Mouse (Mus musculus): ENCODE measurements at regions not wholly inside any gene's neighbourhood (a gene's known extent, or its start where the extent isn't known, plus 50 kb on each side); places are given as distances from the start of the nearest gene placed in this dataset.

- no peak for TF ChIP-seq EP300 (IDR thresholded peaks at IDR 0.05)
- no peak for TF ChIP-seq CTCF (IDR thresholded peaks at IDR 0.05)
- no peak overlapping the region for H3K4me3 ChIP-seq (ENCODE audit: low read depth, low read length)
- no peaks in the 10 kb centered on the region for H3K27me3 ChIP-seq (replicated peaks; ENCODE audit: insufficient read depth, low read length)
- H3K9me3 ChIP-seq (ENCODE audit: low read length), result no peaks in the 10 kb centered on the region
- 0 out of 2 replicates have a peak, but pooled peaks cover 2% of the 10 kb centered on the region for H3K4me1 ChIP-seq (ENCODE audit: insufficient read depth, low read depth, low read length)
- no peak for ATAC-seq
- 47% methylated on average over 14 of the region's 14 CpGs for WGBS
- no peaks in the 10 kb centered on the region for H3K36me3 ChIP-seq (ENCODE audit: insufficient read depth, low read length)
- no peak overlapping the region for H3K27ac ChIP-seq (ENCODE audit: low read length)
- no peak overlapping the region for H3K9ac ChIP-seq (replicated peaks; ENCODE audit: low read depth)
- DNase-seq (ENCODE audit: low spot score), result no peak
- no peak overlapping the region for H3K4me2 ChIP-seq (replicated peaks; ENCODE audit: low read depth, low read length)
Measured at GRCm38 (mm10) chr1:57545792-57546685, 139.1 kb upstream of the Tyw5 start.

GRCm38 (mm10) chr1:57561517-57561916 is 154.6 kb upstream of the Tyw5 start:
- no peaks in the 10 kb centered on the region for H3K9me3 ChIP-seq (ENCODE audit: low read length)
- DNase-seq (ENCODE audit: low spot score) (no peak), ATAC-seq (no peak)
- H3K27ac ChIP-seq (ENCODE audit: low read length), result no peak overlapping the region
- no peak overlapping the region for H3K9ac ChIP-seq (replicated peaks; ENCODE audit: low read depth)
- no peaks in the 10 kb centered on the region for H3K36me3 ChIP-seq (ENCODE audit: insufficient read depth, low read length)
- WGBS, result 82% methylated on average over 2 of the region's 2 CpGs
- no peaks in the 10 kb centered on the region for H3K4me1 ChIP-seq (ENCODE audit: insufficient read depth, low read depth, low read length)
- H3K4me2 ChIP-seq (replicated peaks; ENCODE audit: low read depth, low read length), result no peak overlapping the region
- H3K27me3 ChIP-seq (replicated peaks; ENCODE audit: insufficient read depth, low read length), result no peaks in the 10 kb centered on the region
- TF ChIP-seq CTCF (IDR thresholded peaks at IDR 0.05), result no peak
- no peak overlapping the region for H3K4me3 ChIP-seq (ENCODE audit: low read depth, low read length)

GRCm38 (mm10) chr1:57564676-57565075 is 157.8 kb upstream of the Tyw5 start:
- Histone ChIP-seq H3K9me3 (ENCODE audit: low read length) (no peaks in the 10 kb centered on the region), H3K4me2 (replicated peaks; ENCODE audit: low read depth, low read length) (no peak overlapping the region), H3K36me3 (ENCODE audit: insufficient read depth, low read length) (no peaks in the 10 kb centered on the region), H3K27me3 (replicated peaks; ENCODE audit: insufficient read depth, low read length) (no peaks in the 10 kb centered on the region), H3K27ac (ENCODE audit: low read length) (no peak overlapping the region), H3K9ac (replicated peaks; ENCODE audit: low read depth) (no peak overlapping the region), H3K4me3 (ENCODE audit: low read depth, low read length) (no peak overlapping the region), H3K4me1 (ENCODE audit: insufficient read depth, low read depth, low read length) (no peaks in the 10 kb centered on the region)
- 48% methylated on average over 5 of the region's 5 CpGs for WGBS
- TF ChIP-seq EP300 (IDR thresholded peaks at IDR 0.05) (no peak), CTCF (IDR thresholded peaks at IDR 0.05) (no peak)
- no peak for DNase-seq (ENCODE audit: low spot score)
- ATAC-seq, result no peak

DNA sequence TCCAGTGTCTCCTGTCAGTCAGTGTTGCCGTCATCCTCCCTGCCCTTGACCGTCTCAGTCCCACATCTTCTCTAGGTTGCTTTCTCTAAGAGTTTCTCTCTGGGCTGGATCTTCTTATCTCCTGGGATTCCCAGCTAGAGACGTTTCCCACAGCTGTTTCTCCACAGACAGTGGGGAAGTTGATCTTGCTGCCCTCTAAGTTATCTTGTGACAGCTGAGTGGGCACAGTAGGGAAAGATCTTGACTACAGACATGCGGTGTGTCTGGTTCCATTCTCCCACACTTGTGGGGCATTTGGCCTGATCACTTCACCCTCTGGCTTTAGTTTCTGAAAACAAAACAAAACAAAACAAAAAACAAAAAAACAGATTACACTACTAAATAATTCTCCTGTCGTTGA is 165.2 kb upstream of the Tyw5 start:
- Histone ChIP-seq H3K4me3 (ENCODE audit: low read depth, low read length) (no peak overlapping the region), H3K4me1 (ENCODE audit: insufficient read depth, low read depth, low read length) (no peaks in the 10 kb centered on the region), H3K9ac (replicated peaks; ENCODE audit: low read depth) (no peak overlapping the region), H3K27me3 (replicated peaks; ENCODE audit: insufficient read depth, low read length) (no peaks in the 10 kb centered on the region), H3K27ac (ENCODE audit: low read length) (no peak overlapping the region), H3K36me3 (ENCODE audit: insufficient read depth, low read length) (no peaks in the 10 kb centered on the region), H3K9me3 (ENCODE audit: low read length) (no peaks in the 10 kb centered on the region), H3K4me2 (replicated peaks; ENCODE audit: low read depth, low read length) (no peak overlapping the region)
- 61% methylated on average over 5 of the region's 5 CpGs for WGBS
- no peak for ATAC-seq
- TF ChIP-seq CTCF (IDR thresholded peaks at IDR 0.05) (no peak), EP300 (IDR thresholded peaks at IDR 0.05) (no peak)
- no peak for DNase-seq (ENCODE audit: low spot score)

DNA sequence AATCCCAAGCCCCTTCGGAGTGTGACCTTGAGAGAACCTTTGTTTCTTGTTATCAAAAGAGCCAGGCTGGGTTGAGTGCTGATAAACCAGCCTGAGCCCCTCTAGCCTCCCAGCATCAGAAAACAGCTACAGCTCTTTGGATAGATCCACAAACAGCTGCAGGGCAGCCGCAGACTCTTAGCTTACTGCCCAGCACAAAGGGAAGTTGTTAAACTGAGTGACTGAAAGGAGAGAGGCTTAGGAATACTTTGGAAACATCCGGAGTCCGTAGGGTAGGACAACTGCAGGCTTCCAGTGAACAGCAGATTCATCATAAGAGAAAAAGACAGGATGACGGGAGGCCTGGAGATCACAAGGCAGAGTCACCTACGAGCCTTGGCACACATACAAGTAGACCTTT is 166.9 kb upstream of the Tyw5 start:
- WGBS, result 53% methylated on average over 6 of the region's 6 CpGs
- Histone ChIP-seq H3K4me2 (replicated peaks; ENCODE audit: low read depth, low read length) (no peak overlapping the region), H3K36me3 (ENCODE audit: insufficient read depth, low read length) (no peaks in the 10 kb centered on the region), H3K9me3 (ENCODE audit: low read length) (no peaks in the 10 kb centered on the region), H3K4me1 (ENCODE audit: insufficient read depth, low read depth, low read length) (no peaks in the 10 kb centered on the region), H3K27me3 (replicated peaks; ENCODE audit: insufficient read depth, low read length) (no peaks in the 10 kb centered on the region), H3K4me3 (ENCODE audit: low read depth, low read length) (no peak overlapping the region), H3K9ac (replicated peaks; ENCODE audit: low read depth) (no peak overlapping the region), H3K27ac (ENCODE audit: low read length) (no peak overlapping the region)
- no peak for ATAC-seq
- TF ChIP-seq CTCF (IDR thresholded peaks at IDR 0.05), result no peak
- TF ChIP-seq EP300 (IDR thresholded peaks at IDR 0.05), result no peak
- no peak for DNase-seq (ENCODE audit: low spot score)

GRCm38 (mm10) chr1:57574530-57574929 is 167.6 kb upstream of the Tyw5 start:
- TF ChIP-seq CTCF (IDR thresholded peaks at IDR 0.05), result no peak
- TF ChIP-seq EP300 (IDR thresholded peaks at IDR 0.05), result no peak
- Histone ChIP-seq H3K27ac (ENCODE audit: low read length) (no peak overlapping the region), H3K4me2 (replicated peaks; ENCODE audit: low read depth, low read length) (no peak overlapping the region), H3K4me1 (ENCODE audit: insufficient read depth, low read depth, low read length) (no peaks in the 10 kb centered on the region), H3K36me3 (ENCODE audit: insufficient read depth, low read length) (no peaks in the 10 kb centered on the region), H3K9me3 (ENCODE audit: low read length) (no peaks in the 10 kb centered on the region), H3K27me3 (replicated peaks; ENCODE audit: insufficient read depth, low read length) (no peaks in the 10 kb centered on the region), H3K4me3 (ENCODE audit: low read depth, low read length) (no peak overlapping the region), H3K9ac (replicated peaks; ENCODE audit: low read depth) (no peak overlapping the region)
- no peak for DNase-seq (ENCODE audit: low spot score)
- 87% methylated on average over 6 of the region's 6 CpGs for WGBS
- no peak for ATAC-seq
